Comparison of ENCODE assay signal across 24 mouse cellular contexts in the genomic region with DNA sequence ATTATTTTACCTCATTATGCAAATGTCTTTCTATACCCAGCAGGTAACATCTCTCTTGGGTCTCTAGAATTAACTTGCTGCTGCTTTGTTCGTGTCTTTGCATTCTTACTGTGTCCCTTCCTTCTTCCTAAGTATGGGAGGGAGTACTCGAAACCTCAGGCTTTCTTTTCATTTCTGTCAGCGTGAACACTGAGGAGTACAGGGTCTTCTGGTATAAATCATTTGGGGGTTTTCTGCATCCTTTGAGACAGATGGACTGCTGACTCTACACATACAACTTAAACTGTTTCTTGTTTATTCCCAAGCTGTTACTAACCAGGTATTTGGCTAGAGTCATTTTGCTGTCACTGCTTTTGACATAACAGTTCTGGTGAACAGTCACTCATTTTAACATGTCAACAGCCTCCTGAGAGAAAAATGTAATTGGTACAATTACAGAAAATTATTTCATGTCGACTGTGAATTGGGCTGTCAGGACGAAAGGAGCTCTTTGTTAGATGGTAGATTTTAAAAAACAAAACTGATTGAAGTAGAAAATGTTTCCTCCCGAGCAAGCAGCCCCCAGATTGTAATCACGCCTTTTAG. TPM values are rescaled to one million over a fixed set of nuclear protein-coding genes. Genes with fewer than 3 reads are reported as not detected.
DNase-seq lines count a peak whose midpoint lies in the region; ATAC-seq and TF ChIP-seq lines count a peak whose summit lies in the region.
"Had no signal": no experiment of that assay in that cellular context is flagged by ENCODE, and none has a peak within 500 bp of the region (broad histone marks: within the 10 kb centered on the region; RNA-seq: fewer than 3 reads in every experiment).

No protein-coding gene starts in this region.

- H3K27ac ChIP-seq in forebrain, embryonic 12.5 days: peak overlapping the region; percentile 68
- H3K27ac ChIP-seq in forebrain, embryonic 10.5 days: no peak overlapping the region
- H3K27ac ChIP-seq in layer of hippocampus, adult 2 months: peak overlapping the region; percentile 3
- peak overlapping the region; percentile 70 for H3K27ac ChIP-seq in forebrain, embryonic 14.5 days (ENCODE audit: low read depth, low read length)
- H3K27ac ChIP-seq: heart, embryonic 10.5 days; hindbrain, embryonic 13.5 days had no signal

- no peak overlapping the region for H3K9ac ChIP-seq in forebrain, embryonic 12.5 days
- no peak overlapping the region for H3K9ac ChIP-seq in forebrain, embryonic 14.5 days (ENCODE audit: low read length)
- H3K9ac ChIP-seq: hindbrain, embryonic 13.5 days had no signal

- peak; percentile 50; the same call in 1 of the 2 replicates for ATAC-seq in forebrain, embryonic 12.5 days (ENCODE audit: low FRiP score)
- ATAC-seq in forebrain, embryonic 14.5 days: peak; percentile 46
- ATAC-seq: inflammation-experienced regulatory T-cells, adult 6 months; intestine, postnatal 0 days had no signal

- H3K4me2 ChIP-seq in forebrain, embryonic 12.5 days: no peak overlapping the region
- no peak overlapping the region for H3K4me2 ChIP-seq in forebrain, embryonic 14.5 days (ENCODE audit: low read length)
- H3K4me2 ChIP-seq: hindbrain, embryonic 13.5 days had no signal

- DNase-seq in forebrain, embryonic 10.5 days (ENCODE audit: extremely low spot score, low spot score): no peak
- no peak for DNase-seq in layer of hippocampus, adult 2 months (ENCODE audit: low spot score in 2 of 2)
- no peak for DNase-seq in layer of hippocampus, postnatal 10 days (ENCODE audit: low spot score in 2 of 2)
- DNase-seq in forebrain, embryonic 14.5 days (ENCODE audit: low spot score): peak; percentile 68
- DNase-seq in cerebellum, postnatal 25 days: no peak
- DNase-seq in lung, adult 18-20 months: no peak
- DNase-seq: adrenal gland, postnatal 10 days; cerebellum, adult 11-12 months; cerebellum, adult 9-10 months; cerebellum, postnatal 36 days; gastrocnemius, postnatal 36 days; heart, adult 18-20 months; heart, postnatal 10 days; heart, postnatal 4 days had no signal

- H3K27me3 ChIP-seq in forebrain, embryonic 12.5 days: no peaks in the 10 kb centered on the region
- H3K27me3 ChIP-seq in forebrain, embryonic 10.5 days (ENCODE audit: poor library complexity, severe bottlenecking): no peaks in the 10 kb centered on the region
- no peaks in the 10 kb centered on the region for H3K27me3 ChIP-seq in forebrain, embryonic 14.5 days (replicated peaks; ENCODE audit: control insufficient read depth, insufficient read depth, low read length)
- H3K27me3 ChIP-seq: hindbrain, embryonic 13.5 days had no signal

- no peak for TF ChIP-seq CTCF in layer of hippocampus, adult 2 months (conservative IDR thresholded peaks at IDR 0.05)

- WGBS in forebrain, embryonic 12.5 days: 64% methylated on average over 7 of the region's 7 CpGs
- 86% methylated on average over 7 of the region's 7 CpGs for WGBS in forebrain, embryonic 10.5 days
- WGBS in forebrain, embryonic 14.5 days: 55% methylated on average over 7 of the region's 7 CpGs

- peaks cover 95% of the 10 kb centered on the region for H3K36me3 ChIP-seq in forebrain, embryonic 12.5 days (replicated peaks)
- H3K36me3 ChIP-seq in forebrain, embryonic 10.5 days (replicated peaks): peaks cover 99% of the 10 kb centered on the region
- H3K36me3 ChIP-seq in forebrain, embryonic 14.5 days (ENCODE audit: control insufficient read depth, insufficient read depth, low read length): peaks cover 87% of the 10 kb centered on the region

- H3K4me3 ChIP-seq in forebrain, embryonic 12.5 days (replicated peaks): no peak overlapping the region
- no peak overlapping the region for H3K4me3 ChIP-seq in forebrain, embryonic 10.5 days
- no peak overlapping the region for H3K4me3 ChIP-seq in layer of hippocampus, adult 2 months
- no peak overlapping the region for H3K4me3 ChIP-seq in forebrain, embryonic 14.5 days (ENCODE audit: low read depth, low read length)
- H3K4me3 ChIP-seq: heart, embryonic 10.5 days; hindbrain, embryonic 13.5 days had no signal

- peaks cover 5% of the 10 kb centered on the region; the same call in 1 of the 2 replicates for H3K4me1 ChIP-seq in forebrain, embryonic 12.5 days
- no peaks in the 10 kb centered on the region for H3K4me1 ChIP-seq in forebrain, embryonic 10.5 days
- no peaks in the 10 kb centered on the region; the same call in 1 of the 2 replicates for H3K4me1 ChIP-seq in forebrain, embryonic 14.5 days (ENCODE audit: control insufficient read depth, insufficient read depth, low read length)
- H3K4me1 ChIP-seq: heart, embryonic 10.5 days had no signal

- H3K9me3 ChIP-seq in forebrain, embryonic 12.5 days: no peaks in the 10 kb centered on the region
- no peaks in the 10 kb centered on the region for H3K9me3 ChIP-seq in forebrain, embryonic 10.5 days
- H3K9me3 ChIP-seq in forebrain, embryonic 14.5 days (replicated peaks; ENCODE audit: control insufficient read depth, low read length): no peaks in the 10 kb centered on the region
- H3K9me3 ChIP-seq: heart, embryonic 10.5 days; hindbrain, embryonic 13.5 days had no signal

RNA-seq across cellular contexts. Expression of a gene that starts 16.8 kb away (rescaled TPM):
- 0.67 and 0.88 TPM in 2 replicates for polyA plus RNA-seq in forebrain, embryonic 12.5 days (2016; fragmentation: Nextera tagmentation; extraction: Ambion mirVana)
- 0.81 and 0.87 TPM in 2 replicates for polyA plus RNA-seq in forebrain, embryonic 10.5 days (2016; fragmentation: Nextera tagmentation; extraction: Ambion mirVana)
- 1 to 10 TPM in 1 of 2 experiments, under 1 TPM in 1; 0.61 to 1.2 TPM for total RNA-seq in layer of hippocampus, adult 2 months (2021)
- total RNA-seq in layer of hippocampus, postnatal 10 days (2021): under 1 TPM; 0.25 to 0.47 TPM
- 0.13 and 0.37 TPM in 2 replicates for polyA plus RNA-seq in forebrain, embryonic 14.5 days (2014; fragmentation: Nextera tagmentation; extraction: Ambion mirVana)

RNA-seq across cellular contexts. Expression of a gene that starts 17.4 kb away (rescaled TPM):
- 217 and 221 TPM in 2 replicates for polyA plus RNA-seq in forebrain, embryonic 12.5 days (2016; fragmentation: Nextera tagmentation; extraction: Ambion mirVana)
- polyA plus RNA-seq in forebrain, embryonic 10.5 days (2016; fragmentation: Nextera tagmentation; extraction: Ambion mirVana): 293 and 298 TPM in 2 replicates
- total RNA-seq in layer of hippocampus, adult 2 months (2021): 100 to 1,000 TPM; 132 to 138 TPM
- 100 to 1,000 TPM; 137 to 144 TPM for total RNA-seq in layer of hippocampus, postnatal 10 days (2021)
- polyA plus RNA-seq in forebrain, embryonic 14.5 days (2014; fragmentation: Nextera tagmentation; extraction: Ambion mirVana): 163 and 183 TPM in 2 replicates

RNA-seq across cellular contexts. Expression of a gene that starts 51.1 kb away (rescaled TPM):
- polyA plus RNA-seq in forebrain, embryonic 12.5 days (2016; fragmentation: Nextera tagmentation; extraction: Ambion mirVana): 1.00 and 2.2 TPM in 2 replicates
- polyA plus RNA-seq in forebrain, embryonic 10.5 days (2016; fragmentation: Nextera tagmentation; extraction: Ambion mirVana): 0.34 TPM in 1 of 2 replicates, not detected in the other
- not detected for total RNA-seq in layer of hippocampus, adult 2 months (2021)
- not detected for total RNA-seq in layer of hippocampus, postnatal 10 days (2021)
- polyA plus RNA-seq in forebrain, embryonic 14.5 days (2014; fragmentation: Nextera tagmentation; extraction: Ambion mirVana): 1.1 and 2.5 TPM in 2 replicates
- total RNA-seq: adrenal gland, postnatal 10 days; adrenal gland, postnatal 4 days; gastrocnemius, adult 8-10 months; gastrocnemius, postnatal 36 days; heart, adult 18-20 months; heart, postnatal 10 days; heart, postnatal 4 days; MEL had no signal
- polyA plus RNA-seq: C2C12; heart, embryonic 10.5 days; heart, embryonic 14.5 days; inflammation-experienced regulatory T-cells, adult 6 months had no signal
